Mouse (Mus musculus) retina, embryonic 14.5 days (tissue): ENCODE measurements around the gene Ptprn2.

ENCODE experiments used
- DNase-seq: peaks from one replicate; pipeline ENCODE4 v3.0.0-alpha.2; 2015; ENCODE audit warnings: low spot score

Gene Ptprn2

DNA sequence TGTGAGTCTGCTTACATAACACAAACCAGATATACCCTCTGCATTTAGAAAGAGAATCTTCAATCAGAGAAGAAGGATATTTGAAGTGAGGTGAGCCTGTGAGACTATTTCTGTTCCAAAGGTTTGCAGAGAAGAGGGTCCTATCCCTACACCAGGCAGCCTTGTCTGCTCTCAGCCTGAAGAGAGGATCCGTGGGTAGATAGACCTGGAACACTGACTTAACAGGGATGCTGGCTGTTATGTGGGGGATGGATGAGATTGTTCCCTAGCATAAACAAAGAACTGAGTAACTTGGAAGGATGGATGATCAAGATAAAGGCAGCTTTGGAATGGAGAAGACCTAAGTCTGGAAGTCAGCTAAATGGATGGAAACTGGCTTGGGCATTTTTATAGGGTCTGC is 294.9 kb downstream of the Ptprn2 start:
- no peak for DNase-seq

DNA sequence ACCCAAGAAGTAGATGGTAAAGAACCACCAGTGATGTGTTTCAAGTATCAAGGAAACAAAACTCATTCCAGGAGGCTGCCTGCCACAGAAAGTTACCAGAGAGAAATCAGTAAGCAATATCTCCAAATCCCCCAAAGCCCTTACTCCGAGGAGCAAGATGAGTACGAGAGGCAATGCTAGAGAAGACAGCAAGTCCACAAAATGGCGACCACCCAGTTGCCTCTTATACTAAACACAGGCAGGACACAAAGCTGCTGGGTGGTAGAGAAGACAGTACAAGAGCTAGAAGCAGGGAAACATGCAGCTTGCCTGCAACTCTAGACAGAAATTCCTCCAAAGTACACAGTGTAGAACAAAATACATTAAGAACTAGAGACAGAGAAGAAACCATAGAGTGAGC is 300.2 kb downstream of the Ptprn2 start:
- no peak for DNase-seq

GRCm38 (mm10) chr12:116788346-116788745 is 302.8 kb downstream of the Ptprn2 start:
- DNase-seq: no peak

- no peak for DNase-seq
Observed at GRCm38 (mm10) chr12:116803331-116803730, 317.8 kb downstream of the Ptprn2 start.

- no peak for DNase-seq
Observed at GRCm38 (mm10) chr12:116804712-116805111, 319.2 kb downstream of the Ptprn2 start.

GRCm38 (mm10) chr12:116805129-116805809 is 319.7 kb downstream of the Ptprn2 start:
- peak; percentile 6 for DNase-seq

DNA sequence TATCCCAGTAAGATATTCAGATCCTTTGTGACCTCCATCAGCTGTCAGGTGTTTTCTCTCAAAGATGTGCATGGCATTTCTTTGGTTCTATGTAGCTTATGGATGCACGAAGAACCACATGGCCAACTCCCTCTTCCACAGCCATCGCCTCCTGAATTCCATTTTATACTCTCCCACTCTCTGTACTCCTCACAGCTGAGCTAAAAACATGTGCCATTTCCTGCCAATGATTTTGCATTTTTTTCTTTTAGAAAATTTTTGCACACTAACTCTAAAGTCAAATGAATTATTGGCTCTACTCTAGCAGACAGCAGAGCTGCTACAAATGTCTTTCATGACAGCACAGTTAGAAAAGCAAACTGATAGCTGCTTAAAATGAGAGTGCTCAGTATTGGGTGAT is 320.6 kb downstream of the Ptprn2 start:
- no peak for DNase-seq

DNA sequence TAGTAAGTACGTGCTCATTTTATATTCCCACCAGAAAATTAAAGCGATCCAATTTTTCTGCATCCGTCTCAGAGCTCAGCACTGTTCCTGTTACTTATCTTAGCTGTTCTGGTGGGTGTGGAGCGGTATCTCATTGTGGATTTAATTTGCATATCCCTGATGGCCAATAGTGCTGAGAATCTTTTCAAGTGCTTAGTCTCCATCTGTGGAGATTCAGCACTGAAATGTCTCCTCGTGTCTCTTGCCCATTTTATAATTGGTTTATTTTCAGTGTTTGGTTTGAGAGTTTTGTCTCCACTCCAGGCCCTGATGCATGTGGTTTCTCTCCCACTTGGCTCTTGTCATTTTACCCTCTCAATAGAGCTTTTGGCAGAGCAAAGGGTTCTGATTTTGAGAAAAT is 327.5 kb downstream of the Ptprn2 start:
- DNase-seq: no peak

DNA sequence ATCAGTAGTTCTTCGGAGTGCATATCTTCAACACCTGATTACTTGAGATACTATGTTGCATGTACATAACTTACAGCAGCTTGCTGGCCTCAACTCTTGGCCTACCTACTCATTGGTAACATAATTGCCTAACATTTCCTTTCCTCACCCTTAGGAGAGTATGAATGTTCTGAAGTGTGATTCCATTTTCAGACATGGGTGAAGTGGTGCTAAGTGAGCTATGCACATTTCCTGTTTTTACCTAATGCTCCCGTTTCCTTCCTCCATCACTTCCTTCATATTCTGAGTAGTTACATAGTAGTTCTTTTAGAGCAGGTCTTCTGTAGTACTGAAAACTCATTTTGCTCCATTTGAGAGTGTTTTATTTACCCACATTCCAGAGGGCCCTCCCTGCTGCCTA is 334.3 kb downstream of the Ptprn2 start:
- no peak for DNase-seq

DNA sequence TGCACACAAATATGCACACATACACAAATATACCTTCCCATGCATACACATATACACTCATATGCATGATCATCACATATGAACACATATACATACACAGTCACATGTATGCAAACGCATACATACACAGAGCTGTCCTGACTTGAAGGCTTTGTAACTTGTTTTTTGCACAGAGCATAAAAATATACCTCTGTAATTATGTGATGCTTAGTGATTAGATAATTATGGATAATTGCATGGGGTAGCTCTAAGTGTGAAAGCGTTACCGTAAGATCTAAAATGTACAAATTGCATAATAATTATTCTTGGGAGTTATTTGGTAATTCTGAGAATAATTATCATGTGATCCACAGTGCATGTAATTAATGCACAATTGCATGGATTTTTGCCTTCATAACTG is 337.8 kb downstream of the Ptprn2 start:
- no peak for DNase-seq

DNA sequence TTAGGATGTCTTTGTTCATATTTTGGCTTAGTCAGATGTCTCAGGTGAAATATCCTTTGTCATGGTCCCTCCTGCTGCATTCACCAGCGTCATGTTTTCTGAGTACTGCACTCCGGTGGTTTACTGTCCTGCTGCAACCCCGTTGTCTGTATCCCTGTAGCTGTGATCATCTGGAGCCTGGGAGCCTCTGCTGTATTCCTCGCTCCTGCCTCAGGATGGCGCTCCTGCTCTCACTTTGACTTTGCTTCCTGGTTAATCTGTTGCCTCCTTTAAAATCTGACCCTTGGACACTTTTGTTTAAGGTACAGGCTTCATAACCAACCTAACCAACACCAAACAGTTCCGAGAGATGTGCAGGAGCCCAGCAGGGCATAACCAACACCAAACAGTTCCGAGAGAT is 342.2 kb downstream of the Ptprn2 start:
- DNase-seq: peak; percentile 53

- no peak for DNase-seq
Observed at GRCm38 (mm10) chr12:116838611-116839192, 353.2 kb downstream of the Ptprn2 start.

GRCm38 (mm10) chr12:116842723-116843272 is 357.3 kb downstream of the Ptprn2 start:
- DNase-seq: no peak

GRCm38 (mm10) chr12:116846220-116846619 is 360.7 kb downstream of the Ptprn2 start:
- no peak for DNase-seq

- DNase-seq: no peak
Observed at GRCm38 (mm10) chr12:116847021-116847420, 361.5 kb downstream of the Ptprn2 start.

DNA sequence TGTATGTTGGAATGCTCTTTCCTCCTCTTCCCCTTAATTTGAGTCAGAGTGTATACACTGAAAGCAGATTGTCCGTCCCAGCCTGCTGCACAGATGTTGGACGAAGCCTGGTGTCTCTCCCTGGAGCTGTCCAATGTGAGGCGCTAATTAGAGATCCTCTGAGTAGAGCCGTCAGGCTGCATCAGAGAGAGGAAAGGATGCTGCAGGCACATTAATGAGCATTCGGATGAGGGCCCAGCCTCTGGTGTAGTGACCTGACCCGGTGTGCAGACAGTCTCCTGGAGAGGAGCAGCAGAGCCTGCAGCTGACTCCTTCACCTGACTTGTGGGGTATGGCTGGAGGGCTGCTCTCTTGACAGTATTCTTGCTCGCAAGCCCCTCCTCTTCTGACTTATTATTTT is 370.8 kb downstream of the Ptprn2 start:
- peak; percentile 44 for DNase-seq

GRCm38 (mm10) chr12:116861360-116862017 is 376.0 kb downstream of the Ptprn2 start:
- DNase-seq: no peak

- no peak for DNase-seq
Observed at GRCm38 (mm10) chr12:116863291-116863899, 377.9 kb downstream of the Ptprn2 start.

DNA sequence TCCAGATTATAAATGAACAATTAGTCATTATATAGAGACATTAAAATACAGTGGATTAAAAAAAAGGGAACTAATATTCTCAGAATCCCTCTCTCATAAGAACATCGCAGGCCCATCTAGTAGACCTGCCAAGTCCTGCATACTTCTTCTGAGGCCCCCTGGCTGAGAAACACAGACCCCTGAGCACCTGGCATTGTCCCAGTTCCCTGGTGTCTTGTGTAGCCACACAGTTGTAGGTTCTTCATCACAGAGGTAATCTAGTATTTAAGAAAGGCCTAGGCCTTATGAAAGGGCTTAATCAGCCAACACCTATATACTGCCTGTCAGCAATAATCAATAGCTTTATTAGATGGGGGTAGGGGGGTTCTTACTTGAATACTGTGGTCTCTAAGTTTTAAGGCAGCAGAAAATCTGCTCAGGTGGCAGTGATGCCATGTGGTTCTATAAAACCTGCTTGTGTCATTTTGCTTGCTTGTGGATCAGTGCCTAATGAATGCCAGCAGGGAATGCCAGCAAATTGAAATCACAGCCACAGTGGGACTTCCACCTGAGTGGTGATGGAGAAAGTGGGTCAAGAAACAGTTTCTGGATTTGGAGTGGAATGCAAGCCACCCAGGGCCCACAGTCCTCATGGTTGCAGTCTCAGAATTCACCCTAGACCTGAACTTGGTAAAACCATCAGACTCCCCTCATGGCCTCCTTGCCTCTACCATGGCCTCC is 388.5 kb downstream of the Ptprn2 start:
- no peak for DNase-seq

DNA sequence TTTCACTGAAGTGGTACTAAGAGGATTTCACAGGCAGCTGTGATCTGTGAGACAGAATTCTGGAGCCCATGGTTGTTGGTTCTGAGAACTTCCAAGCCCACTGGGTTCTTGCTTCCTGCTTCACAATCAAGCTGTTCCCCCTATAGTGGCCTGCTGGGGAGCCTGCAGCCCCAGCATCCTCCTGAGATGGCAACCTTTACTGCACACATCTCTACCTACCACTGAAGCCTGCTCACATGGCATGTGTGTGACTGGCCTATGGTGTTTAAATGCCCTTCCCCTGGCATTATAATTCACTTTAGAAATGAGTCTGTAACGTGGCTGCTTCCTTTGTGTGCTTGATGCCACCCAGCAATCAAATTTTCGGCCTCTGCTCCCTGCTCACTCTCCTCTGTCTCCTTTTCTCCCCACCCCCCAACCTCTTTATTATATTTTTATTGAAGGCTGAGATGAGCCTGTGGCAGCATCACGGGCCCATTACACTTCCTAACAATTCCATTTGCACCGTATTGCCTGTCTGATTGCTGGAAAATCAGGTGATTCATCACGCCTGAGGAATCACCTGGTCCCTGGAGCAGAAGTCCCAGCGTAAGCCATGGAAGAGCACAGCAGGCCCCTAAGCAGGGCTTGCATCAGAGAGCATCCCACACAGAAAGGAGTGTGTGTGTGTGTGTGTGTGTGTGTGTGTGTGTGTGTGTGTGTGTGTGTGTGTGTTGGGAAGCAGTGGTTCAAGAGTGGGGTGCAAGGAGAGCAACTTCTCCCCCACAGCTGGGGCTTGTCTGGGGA is 402.2 kb downstream of the Ptprn2 start:
- peak; percentile 22 for DNase-seq

GRCm38 (mm10) chr12:116888856-116889255 is 403.3 kb downstream of the Ptprn2 start:
- DNase-seq: no peak
